Mouse (Mus musculus): ENCODE data around the gene Ribc1. TPM values are rescaled to one million over a fixed set of nuclear protein-coding genes. Genes with fewer than 3 reads are reported as not detected.
A peak's percentile ranks its signal among the peaks of the same experiment; 100 is the strongest.

The Ribc1 gene
- polyA plus RNA-seq, 1 experiment from 2014 or later: 5.5 TPM

- H3K27me3 ChIP-seq: peaks cover 81% of the 10 kb centered on the region
These were observed 14.1 kb downstream of the Ribc1 start, which contains the start of gene Hsd17b10 for GRCm38 (mm10) chrX:152001737-152002710. Gene Hsd17b10, plus strand, starts transcription at chrX:152001845.

GRCm38 (mm10) chrX:152001182-152001684 is 14.9 kb downstream of the Ribc1 start:
- Histone ChIP-seq H3K4me3 (replicated peaks) (peak overlapping the region; percentile 46), H3K27me3 (peaks cover 77% of the 10 kb centered on the region), H3K36me3 (replicated peaks) (peaks cover 6% of the 10 kb centered on the region; the same call in 1 of the 2 replicates), H3K4me1 (no peaks in the 10 kb centered on the region), H3K4me2 (peak overlapping the region; percentile 63), H3K9ac (no peak overlapping the region), H3K9me3 (no peaks in the 10 kb centered on the region), H3K27ac (no peak overlapping the region)
- peak; percentile 12; the same call in 1 of the 2 replicates for ATAC-seq (ENCODE audit: low FRiP score)
- WGBS: 37% methylated on average over 9 of the region's 9 CpGs

More at GRCm38 (mm10) chrX:152001737-152002710, 14.1 kb downstream of the Ribc1 start, which contains the start of gene Hsd17b10:
- ATAC-seq (ENCODE audit: low FRiP score): peak; percentile 99
- peak within 1 kb of the TSS; percentile 48 for H3K9ac ChIP-seq
- H3K4me2 ChIP-seq: peak within 1 kb of the TSS; percentile 63
- 28% methylated on average over 38 of the region's 41 CpGs for WGBS
- 0 out of 2 replicates have a peak within 1 kb of the TSS, but pooled peaks have one; percentile 31 for H3K27ac ChIP-seq
- peaks cover 6% of the 10 kb centered on the region; the same call in 1 of the 2 replicates for H3K36me3 ChIP-seq (replicated peaks)
- H3K4me3 ChIP-seq (replicated peaks): peak within 1 kb of the TSS; percentile 46
- no peaks in the 10 kb centered on the region for H3K9me3 ChIP-seq
- H3K4me1 ChIP-seq: no peaks in the 10 kb centered on the region

- Histone ChIP-seq H3K36me3 (replicated peaks) (peaks cover 3% of the 10 kb centered on the region; the same call in 1 of the 2 replicates), H3K9ac (no peak overlapping the region), H3K9me3 (no peaks in the 10 kb centered on the region), H3K4me2 (no peak overlapping the region), H3K27me3 (peaks cover 70% of the 10 kb centered on the region), H3K27ac (no peak overlapping the region), H3K4me3 (replicated peaks) (no peak overlapping the region), H3K4me1 (no peaks in the 10 kb centered on the region)
- ATAC-seq (ENCODE audit: low FRiP score): no peak
- 71% methylated on average over 4 of the region's 4 CpGs for WGBS
These were observed 16.9 kb downstream of the Ribc1 start for GRCm38 (mm10) chrX:151999006-151999710.

Other genes starting within 250 kb of the Ribc1 start
- gene Huwe1, start 215.5 kb downstream of the Ribc1 start, polyA plus RNA-seq (2016; fragmentation: Nextera tagmentation; extraction: Ambion mirVana): 86.8 and 90.6 TPM in 2 replicates
- 138 and 149 TPM in 2 replicates for gene Hsd17b10, start 14.4 kb downstream of the Ribc1 start, polyA plus RNA-seq (2016; fragmentation: Nextera tagmentation; extraction: Ambion mirVana)
- gene Smc1a, start 133 bp upstream of the Ribc1 start, polyA plus RNA-seq (2016; fragmentation: Nextera tagmentation; extraction: Ambion mirVana): 138 and 153 TPM in 2 replicates
- 2.8 and 3.0 TPM in 2 replicates for gene Iqsec2, start 128.0 kb upstream of the Ribc1 start, polyA plus RNA-seq (2016; fragmentation: Nextera tagmentation; extraction: Ambion mirVana)
- 56.4 and 62.4 TPM in 2 replicates for gene Kdm5c, start 216.7 kb upstream of the Ribc1 start, polyA plus RNA-seq (2016; fragmentation: Nextera tagmentation; extraction: Ambion mirVana)

Measured in forebrain, embryonic 12.5 days (tissue).